Mouse (Mus musculus): ENCODE data around the gene Slc9a9.

DNA sequence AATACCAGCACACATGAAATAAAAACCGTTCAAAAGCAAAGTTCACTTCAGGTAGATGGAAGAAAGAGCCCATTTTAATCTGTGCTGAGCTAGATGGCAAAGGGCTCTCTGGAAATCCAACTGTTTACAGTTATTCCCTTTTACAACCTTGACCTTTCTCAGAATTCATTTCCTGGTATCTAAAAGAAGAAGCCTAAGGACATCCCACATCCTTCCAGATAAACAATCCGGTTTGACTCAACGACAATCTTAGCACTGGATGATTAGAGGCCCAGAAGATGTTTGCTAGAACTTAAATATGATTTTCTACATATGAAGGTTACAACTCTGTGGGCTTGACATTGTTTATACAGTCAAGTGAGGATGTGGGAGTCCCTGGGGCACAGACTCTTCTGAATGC lies 516.1 kb downstream of the Slc9a9 start:
- TF ChIP-seq POLR2A (IDR thresholded peaks at IDR 0.05; ENCODE audit: borderline replicate concordance, extremely low read depth, insufficient read depth, insufficient read length, poor library complexity, severe bottlenecking) (no peak), CTCF (IDR thresholded peaks at IDR 0.05; ENCODE audit: borderline replicate concordance, extremely low read depth, insufficient read depth, insufficient read length) (no peak)
